20 mouse cellular contexts compared by ENCODE assay signal in genomic region chr12:51759374-51759773, GRCm38 (mm10).
"Had no signal": no experiment of that assay in that cellular context is flagged by ENCODE, and none has a peak within 500 bp of the region (broad histone marks: within the 10 kb centered on the region; RNA-seq: fewer than 3 reads in every experiment).

No protein-coding gene starts in this region.

- H3K9me3 ChIP-seq: lung, embryonic 15.5 days; megakaryocyte, embryonic 14.5 days; midbrain, embryonic 13.5 days; midbrain, embryonic 15.5 days; neural tube, embryonic 13.5 days; neural tube, embryonic 15.5 days had no signal

- H3K4me2 ChIP-seq: lung, embryonic 15.5 days; midbrain, embryonic 11.5 days; midbrain, embryonic 13.5 days; midbrain, embryonic 15.5 days; neural tube, embryonic 13.5 days; neural tube, embryonic 15.5 days had no signal

- H3K4me1 ChIP-seq: lung, embryonic 15.5 days; midbrain, embryonic 13.5 days; midbrain, embryonic 15.5 days; neural tube, embryonic 13.5 days; neural tube, embryonic 15.5 days had no signal

- H3K27me3 ChIP-seq: lung, embryonic 15.5 days; megakaryocyte, embryonic 14.5 days; midbrain, embryonic 13.5 days; midbrain, embryonic 15.5 days; neural tube, embryonic 13.5 days; neural tube, embryonic 15.5 days had no signal

- DNase-seq: lung, adult 2 months; lung, postnatal 14 days; lung, postnatal 36 days; retina, postnatal 1 day; right cerebral cortex, adult 18-20 months; right cerebral cortex, postnatal 25 days; right cerebral cortex, postnatal 4 days; spleen, adult 18-20 months; thymus, adult 18-20 months; thymus, postnatal 14 days; thymus, postnatal 36 days had no signal

- H3K4me3 ChIP-seq: lung, embryonic 15.5 days; megakaryocyte, embryonic 14.5 days; midbrain, embryonic 13.5 days; midbrain, embryonic 15.5 days; neural tube, embryonic 13.5 days; neural tube, embryonic 15.5 days had no signal

- H3K9ac ChIP-seq: lung, embryonic 15.5 days; midbrain, embryonic 13.5 days; midbrain, embryonic 15.5 days; neural tube, embryonic 13.5 days; neural tube, embryonic 15.5 days had no signal

- ATAC-seq: lung, postnatal 0 days; midbrain, embryonic 13.5 days; midbrain, embryonic 15.5 days had no signal

- H3K27ac ChIP-seq: lung, embryonic 15.5 days; macrophage; midbrain, embryonic 13.5 days; midbrain, embryonic 15.5 days; neural tube, embryonic 13.5 days; neural tube, embryonic 15.5 days had no signal
